Mouse (Mus musculus) embryo, embryonic 10 days (tissue): ENCODE data around the gene Cby1.

Experiments used
- DNase-seq: peaks from one replicate; pipeline ENCODE4 v3.0.0-alpha.2; 2015; ENCODE audit warnings: low spot score

The Cby1 gene

DNA sequence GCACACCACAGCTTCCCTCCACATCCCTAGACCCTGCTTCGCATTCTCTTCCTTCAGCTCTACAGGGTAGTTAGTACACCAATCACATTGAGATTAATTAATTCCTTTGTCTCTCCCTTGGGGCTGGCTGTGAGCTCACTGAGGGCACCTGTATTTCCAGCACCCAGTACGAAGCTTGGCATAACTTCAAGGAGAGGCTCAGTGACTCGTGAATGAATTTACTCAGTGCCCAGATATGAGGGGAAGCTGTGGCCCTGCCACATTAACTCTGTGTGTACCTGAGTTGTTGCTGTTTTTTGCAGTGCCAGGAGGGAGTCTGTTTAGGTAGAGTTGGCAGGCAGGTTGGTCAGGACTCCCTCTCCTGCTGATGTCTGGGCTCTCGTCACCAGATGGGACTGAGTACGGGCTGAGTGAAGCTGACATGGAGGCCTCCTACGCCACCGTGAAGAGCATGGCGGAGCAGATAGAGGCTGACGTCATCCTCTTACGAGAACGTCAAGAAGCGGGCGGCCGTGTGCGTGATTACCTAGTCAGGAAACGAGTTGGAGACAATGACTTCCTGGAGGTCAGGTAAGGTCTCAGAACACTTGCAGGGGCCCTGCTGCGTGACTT is 47.7 kb downstream of the Cby1 start:
- DNase-seq, result no peak

DNA sequence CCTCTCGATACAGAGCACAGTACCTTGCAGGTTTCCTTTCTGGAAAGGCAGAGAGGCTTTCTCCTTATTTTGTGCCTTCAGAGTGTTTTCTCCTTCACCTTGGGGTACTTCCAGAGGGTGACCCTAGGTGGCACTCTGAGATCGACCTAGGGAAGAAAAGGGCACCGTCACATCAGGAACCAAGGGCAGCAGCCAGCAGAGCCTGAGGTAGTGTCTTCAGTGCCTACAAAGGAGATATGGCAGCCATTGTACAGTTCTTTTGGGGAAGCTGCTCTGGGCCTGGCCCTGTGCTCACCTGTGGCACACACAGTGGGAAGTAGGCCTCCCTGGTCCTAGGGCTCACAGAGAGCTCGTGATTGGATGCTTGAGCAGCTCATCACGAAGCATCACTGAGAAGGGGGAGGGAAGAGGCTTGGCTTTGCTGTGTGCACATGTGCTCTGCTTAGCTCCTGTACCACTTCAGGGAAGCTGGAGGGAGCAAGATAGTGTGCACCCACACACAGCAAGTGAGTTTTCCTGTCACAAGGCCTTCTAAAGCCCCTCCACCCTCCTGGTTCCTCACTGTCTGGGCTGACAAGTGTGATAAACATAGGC is 49.3 kb downstream of the Cby1 start:
- DNase-seq, result no peak

DNA sequence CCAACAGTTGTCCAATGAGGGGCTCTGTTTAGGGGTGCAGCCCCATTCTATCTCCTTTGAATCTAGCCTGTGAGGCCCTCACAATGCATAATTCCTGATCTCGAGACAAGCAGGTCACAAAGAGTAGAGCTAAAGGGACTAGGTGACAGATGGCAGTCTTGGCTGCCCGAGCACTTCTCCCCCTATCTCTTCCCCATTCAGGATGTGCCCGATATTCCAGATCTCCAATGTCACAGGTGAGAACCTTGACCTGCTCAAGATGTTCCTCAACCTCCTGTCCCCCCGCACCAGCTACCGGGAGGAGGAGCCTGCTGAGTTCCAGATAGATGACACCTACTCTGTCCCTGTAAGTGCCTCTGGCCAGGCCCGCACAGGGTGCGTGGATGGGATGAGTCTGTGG is 56.6 kb downstream of the Cby1 start:
- DNase-seq, result no peak

GRCm38 (mm10) chr15:79716710-79717109 is 57.7 kb downstream of the Cby1 start:
- no peak for DNase-seq
